Mouse (Mus musculus) brain, embryonic 14.5 days (tissue): ENCODE data around the gene Adam30.

Source experiments
- CTCF ChIP-seq: fragments of 200-500 bp; IDR thresholded peaks from 2 replicates; pipeline ENCODE4 v1.5.1; 2012; ENCODE audit warnings: inconsistent platforms, mild to moderate bottlenecking, moderate library complexity, borderline replicate concordance; ENCODE audit not compliant: insufficient read depth, insufficient read length; ENCODE audit errors: extremely low read depth
- POLR2A ChIP-seq: fragments of 200-500 bp; IDR thresholded peaks from 2 replicates; pipeline ENCODE4 v1.6.1; 2012; ENCODE audit warnings: mild to moderate bottlenecking, inconsistent platforms, borderline replicate concordance; ENCODE audit not compliant: poor library complexity, insufficient read depth, insufficient read length, severe bottlenecking; ENCODE audit errors: extremely low read depth

- no peak for TF ChIP-seq POLR2A
- no peak for TF ChIP-seq CTCF
Observed at GRCm38 (mm10) chr3:98153460-98153859, 7.0 kb upstream of the Adam30 start.
